ENCODE assay signal across 13 mouse cellular contexts in the genomic region with DNA sequence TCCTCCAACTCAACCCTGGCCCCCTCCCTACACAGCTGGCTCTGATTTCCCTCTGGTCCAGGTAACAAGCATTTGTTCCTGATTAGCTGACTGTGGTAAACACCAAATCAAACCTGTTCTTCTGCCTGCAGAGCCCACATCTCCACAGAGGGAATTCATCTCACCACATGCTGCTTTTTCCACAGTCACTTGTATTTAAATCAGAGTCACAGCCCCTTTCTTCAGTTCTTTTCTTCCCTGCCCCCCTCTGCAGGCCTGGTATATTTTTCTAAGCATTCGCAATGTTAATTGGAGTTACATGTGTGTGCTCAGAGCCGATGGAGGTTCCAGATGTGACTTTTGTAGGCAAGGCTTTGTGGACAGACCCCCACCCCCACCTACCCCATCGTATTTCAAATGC.
DNase-seq lines count a peak whose midpoint lies in the region; ATAC-seq and TF ChIP-seq lines count a peak whose summit lies in the region.
"Had no signal": no experiment of that assay in that cellular context is flagged by ENCODE, and none has a peak within 500 bp of the region (broad histone marks: within the 10 kb centered on the region; RNA-seq: fewer than 3 reads in every experiment).

No protein-coding gene starts in this region.

- no peak for DNase-seq in lung, postnatal 25 days (ENCODE audit: low spot score)
- DNase-seq: cerebellum, postnatal 14 days; heart, adult 2 months; heart, postnatal 4 days; thymus, postnatal 25 days had no signal

- 15% methylated on average over 3 of the region's 3 CpGs for WGBS in embryonic facial prominence, embryonic 15.5 days
- 6% methylated on average over 3 of the region's 3 CpGs for WGBS in hindbrain, embryonic 13.5 days
- WGBS in midbrain, embryonic 12.5 days = 19% methylated on average over 3 of the region's 3 CpGs
- 69% methylated on average over 3 of the region's 3 CpGs for WGBS in intestine, postnatal 0 days

- no peak overlapping the region for H3K4me3 ChIP-seq in embryonic facial prominence, embryonic 15.5 days (replicated peaks)
- no peak overlapping the region for H3K4me3 ChIP-seq in hindbrain, embryonic 13.5 days
- H3K4me3 ChIP-seq in midbrain, embryonic 12.5 days = no peak overlapping the region
- H3K4me3 ChIP-seq in intestine, postnatal 0 days (ENCODE audit: low read depth, low read length) = no peak overlapping the region
- H3K4me3 ChIP-seq: heart, adult 2 months; left cerebral cortex, adult 2 months had no signal

- ATAC-seq in embryonic facial prominence, embryonic 15.5 days (ENCODE audit: insufficient number of reproducible peaks, low FRiP score, low TSS enrichment, low read depth) = no peak
- no peak for ATAC-seq in hindbrain, embryonic 13.5 days (ENCODE audit: low FRiP score)
- no peak for ATAC-seq in midbrain, embryonic 12.5 days (ENCODE audit: low FRiP score, low read depth)
- no peak for ATAC-seq in megakaryocyte progenitor cell, adult 5-6 weeks (replicated peaks; ENCODE audit: poor library complexity)
- no peak for ATAC-seq in frontal cortex, adult (ENCODE audit: low TSS enrichment)
- no peak for ATAC-seq in intestine, postnatal 0 days

- no peaks in the 10 kb centered on the region for H3K36me3 ChIP-seq in embryonic facial prominence, embryonic 15.5 days
- no peaks in the 10 kb centered on the region for H3K36me3 ChIP-seq in hindbrain, embryonic 13.5 days
- H3K36me3 ChIP-seq in midbrain, embryonic 12.5 days = no peaks in the 10 kb centered on the region
- H3K36me3 ChIP-seq in intestine, postnatal 0 days (ENCODE audit: control insufficient read depth, insufficient read depth) = no peaks in the 10 kb centered on the region

- no peaks in the 10 kb centered on the region for H3K27me3 ChIP-seq in embryonic facial prominence, embryonic 15.5 days
- H3K27me3 ChIP-seq in hindbrain, embryonic 13.5 days = no peaks in the 10 kb centered on the region
- H3K27me3 ChIP-seq in midbrain, embryonic 12.5 days = no peaks in the 10 kb centered on the region
- H3K27me3 ChIP-seq in intestine, postnatal 0 days (replicated peaks; ENCODE audit: control insufficient read depth, insufficient read depth, low read length) = no peaks in the 10 kb centered on the region

- H3K9me3 ChIP-seq in embryonic facial prominence, embryonic 15.5 days (replicated peaks) = no peaks in the 10 kb centered on the region
- H3K9me3 ChIP-seq in hindbrain, embryonic 13.5 days = peaks cover under 1% of the 10 kb centered on the region; the same call in 1 of the 2 replicates
- H3K9me3 ChIP-seq in midbrain, embryonic 12.5 days = 0 out of 2 replicates have a peak, but pooled peaks cover 1% of the 10 kb centered on the region
- H3K9me3 ChIP-seq in intestine, postnatal 0 days (ENCODE audit: control insufficient read depth) = 0 out of 2 replicates have a peak, but pooled peaks cover 2% of the 10 kb centered on the region

- 0 out of 2 replicates have a peak overlapping the region, but pooled peaks have one; percentile 31 for H3K27ac ChIP-seq in embryonic facial prominence, embryonic 15.5 days (replicated peaks)
- H3K27ac ChIP-seq in hindbrain, embryonic 13.5 days = peak overlapping the region; percentile 97
- peak overlapping the region; percentile 97 for H3K27ac ChIP-seq in midbrain, embryonic 12.5 days (replicated peaks)
- H3K27ac ChIP-seq in intestine, postnatal 0 days (ENCODE audit: low read depth, low read length) = no peak overlapping the region
- H3K27ac ChIP-seq: heart, adult 2 months; kidney, postnatal 0 days; left cerebral cortex, adult 2 months had no signal

- no peak overlapping the region for H3K9ac ChIP-seq in embryonic facial prominence, embryonic 15.5 days
- no peak overlapping the region for H3K9ac ChIP-seq in hindbrain, embryonic 13.5 days
- H3K9ac ChIP-seq in midbrain, embryonic 12.5 days (replicated peaks) = no peak overlapping the region
- no peak overlapping the region for H3K9ac ChIP-seq in intestine, postnatal 0 days (ENCODE audit: low read depth, low read length)

- TF ChIP-seq CTCF in intestine, postnatal 0 days (IDR thresholded peaks at IDR 0.05; ENCODE audit: low read depth) = no peak

- H3K4me2 ChIP-seq in embryonic facial prominence, embryonic 15.5 days (replicated peaks) = no peak overlapping the region
- no peak overlapping the region for H3K4me2 ChIP-seq in hindbrain, embryonic 13.5 days
- H3K4me2 ChIP-seq in midbrain, embryonic 12.5 days (replicated peaks) = 0 out of 2 replicates have a peak overlapping the region, but pooled peaks have one; percentile 0
- H3K4me2 ChIP-seq in intestine, postnatal 0 days (replicated peaks; ENCODE audit: low read depth) = no peak overlapping the region

- H3K4me1 ChIP-seq in embryonic facial prominence, embryonic 15.5 days = peaks cover 13% of the 10 kb centered on the region; the same call in 1 of the 2 replicates
- H3K4me1 ChIP-seq in hindbrain, embryonic 13.5 days (replicated peaks) = peaks cover 44% of the 10 kb centered on the region
- H3K4me1 ChIP-seq in midbrain, embryonic 12.5 days = peaks cover 40% of the 10 kb centered on the region
- no peaks in the 10 kb centered on the region for H3K4me1 ChIP-seq in intestine, postnatal 0 days (replicated peaks; ENCODE audit: control insufficient read depth, insufficient read depth, low read length)
